Mouse (Mus musculus): Measurements from ENCODE around the gene Arl3.
A peak's percentile ranks its signal among the peaks of the same experiment; 100 is the strongest.

Gene Arl3

DNA sequence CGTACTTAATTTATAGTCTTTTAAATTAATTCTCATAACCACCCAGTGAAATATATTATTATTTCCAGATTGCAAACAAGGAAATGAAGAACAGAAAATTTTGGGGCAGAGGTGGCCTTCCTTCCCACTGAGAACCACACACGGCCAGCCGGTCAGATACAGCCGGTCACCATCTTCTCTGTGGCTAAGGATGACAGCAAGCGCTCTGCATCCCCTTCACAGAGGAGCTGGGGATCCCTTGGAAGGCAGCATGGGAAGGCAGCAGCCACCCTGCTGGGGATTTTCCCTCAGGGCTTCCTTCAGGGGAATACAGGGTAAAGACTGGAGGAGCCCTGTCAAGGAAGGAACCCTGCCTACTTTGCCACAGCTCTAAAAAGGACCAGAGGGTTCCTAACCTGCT lies 39.5 kb downstream of the Arl3 start:
- DNase-seq (ENCODE audit: low spot score), result no peak

DNA sequence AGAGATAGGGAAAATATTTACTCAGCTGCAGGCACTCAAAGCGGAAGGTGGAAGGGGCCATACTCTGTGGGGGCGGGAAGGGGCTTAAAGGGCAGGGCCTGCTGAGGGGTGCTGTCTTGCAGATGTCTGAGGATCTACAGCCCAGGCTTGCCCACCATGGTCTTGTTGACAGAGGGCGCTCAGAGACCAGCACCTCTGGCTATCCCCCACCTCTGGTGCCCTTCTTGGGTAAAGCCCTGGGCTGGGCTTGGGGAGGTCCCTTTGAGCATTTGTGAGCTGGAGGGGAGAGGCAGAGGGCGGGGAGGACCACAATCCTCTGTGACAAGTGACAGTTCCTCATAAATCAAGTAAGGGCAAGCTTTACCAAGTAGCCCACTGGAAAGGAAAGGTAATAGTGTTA lies 39.9 kb downstream of the Arl3 start:
- DNase-seq (ENCODE audit: low spot score), result no peak

DNA sequence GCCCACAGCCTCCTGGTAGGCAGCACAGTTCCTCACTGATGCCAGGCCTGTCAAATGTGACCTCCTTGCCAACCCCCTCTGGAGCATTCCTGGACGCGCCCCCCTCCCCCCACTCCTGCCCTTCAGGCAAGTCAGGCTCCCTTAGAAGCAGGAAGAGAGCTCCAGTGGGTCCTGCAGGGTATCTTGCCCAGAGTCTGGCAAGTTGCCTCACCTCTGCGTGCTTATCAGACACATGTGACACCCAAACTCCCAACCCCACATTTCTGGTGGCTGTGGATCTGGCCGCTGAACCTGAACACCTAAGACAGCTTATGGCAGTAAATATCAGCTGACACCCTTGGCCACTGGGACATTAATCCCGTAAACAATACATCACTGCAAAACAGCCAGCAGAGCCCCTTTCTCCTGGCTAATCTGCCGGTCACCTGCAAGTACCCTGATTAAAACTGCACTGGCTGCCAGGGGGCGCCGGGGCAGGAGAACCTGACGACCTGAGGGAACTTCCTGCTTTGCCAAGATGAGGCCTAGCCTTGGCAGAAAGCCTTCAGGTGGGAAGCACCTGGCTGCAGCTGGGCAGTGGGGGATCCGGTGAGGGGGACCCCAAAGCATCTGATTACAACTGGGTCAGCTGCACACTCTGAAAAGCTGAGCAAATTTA lies 40.8 kb downstream of the Arl3 start:
- peak; percentile 54 for DNase-seq (ENCODE audit: low spot score)

DNA sequence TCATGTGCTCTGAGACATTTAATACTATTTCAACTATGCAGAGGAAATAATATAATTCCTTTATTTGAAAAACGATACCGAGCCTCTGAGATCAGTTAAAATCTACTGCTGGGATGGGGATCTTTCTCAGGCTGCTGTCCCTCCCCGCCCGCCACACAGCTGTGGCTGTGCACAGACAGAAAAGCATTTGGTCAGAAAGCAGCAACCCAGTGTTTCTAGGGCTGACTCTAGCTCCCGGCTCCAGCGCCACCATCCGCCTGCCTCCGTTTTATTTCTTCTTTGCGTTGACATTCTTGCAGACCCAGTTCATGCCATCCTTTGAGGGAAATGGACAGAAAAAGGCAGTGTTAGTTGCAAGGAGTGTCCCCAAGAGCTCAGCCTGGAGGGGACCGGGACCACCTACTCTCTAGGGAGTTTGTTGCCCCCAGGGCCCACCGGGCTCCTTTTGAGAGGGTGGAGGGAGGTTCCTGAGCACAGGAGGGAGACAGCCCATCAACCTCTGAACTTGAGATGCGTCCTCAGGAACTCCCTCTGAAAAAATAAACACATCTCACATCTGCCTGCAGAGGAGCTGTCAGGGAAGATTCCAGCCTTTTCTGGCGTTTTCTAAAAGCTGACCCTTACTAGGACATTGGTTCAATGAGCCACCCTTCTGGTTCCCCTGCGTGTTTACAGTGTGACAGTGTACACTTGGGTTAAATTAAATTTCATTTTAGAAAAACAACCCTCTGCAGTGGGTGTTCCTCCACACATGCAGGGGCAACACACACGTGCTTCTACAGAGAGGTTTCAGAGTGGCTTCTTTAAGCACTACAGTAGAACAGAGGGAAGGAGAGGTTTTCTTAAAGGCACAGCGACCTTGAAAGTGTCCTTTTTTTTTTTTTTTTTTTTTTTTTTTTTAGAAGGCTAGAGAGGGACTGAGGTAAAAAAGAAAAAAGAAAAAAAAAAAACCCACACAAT lies 41.6 kb downstream of the Arl3 start:
- no peak for DNase-seq (ENCODE audit: low spot score)

DNA sequence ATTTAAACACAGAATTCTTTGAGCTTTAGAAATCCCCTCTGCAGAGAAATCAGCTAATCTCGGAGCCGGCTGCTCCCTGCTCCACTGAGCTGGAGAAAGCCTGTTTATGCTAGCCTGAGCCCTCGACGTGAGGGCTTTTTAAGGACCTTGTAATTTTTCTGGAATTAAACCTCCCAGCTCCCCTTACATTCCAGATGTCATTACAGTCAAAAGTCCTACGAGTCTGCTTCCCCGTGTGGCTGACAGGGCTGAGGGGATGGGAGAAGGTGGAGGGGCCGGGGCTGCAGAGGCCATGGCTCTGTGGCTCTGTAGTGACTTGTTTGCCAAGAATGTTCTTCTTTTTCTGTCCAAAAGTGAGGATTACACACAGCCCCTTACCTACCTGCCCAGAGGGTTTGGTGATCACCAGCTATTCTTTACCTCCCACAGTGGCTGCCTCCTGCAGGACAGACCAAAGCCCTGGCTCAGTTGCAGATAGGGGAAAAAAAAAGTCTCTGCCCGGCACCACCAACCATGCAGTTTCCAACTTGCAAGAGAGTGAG lies 42.5 kb downstream of the Arl3 start:
- DNase-seq (ENCODE audit: low spot score), result no peak

DNA sequence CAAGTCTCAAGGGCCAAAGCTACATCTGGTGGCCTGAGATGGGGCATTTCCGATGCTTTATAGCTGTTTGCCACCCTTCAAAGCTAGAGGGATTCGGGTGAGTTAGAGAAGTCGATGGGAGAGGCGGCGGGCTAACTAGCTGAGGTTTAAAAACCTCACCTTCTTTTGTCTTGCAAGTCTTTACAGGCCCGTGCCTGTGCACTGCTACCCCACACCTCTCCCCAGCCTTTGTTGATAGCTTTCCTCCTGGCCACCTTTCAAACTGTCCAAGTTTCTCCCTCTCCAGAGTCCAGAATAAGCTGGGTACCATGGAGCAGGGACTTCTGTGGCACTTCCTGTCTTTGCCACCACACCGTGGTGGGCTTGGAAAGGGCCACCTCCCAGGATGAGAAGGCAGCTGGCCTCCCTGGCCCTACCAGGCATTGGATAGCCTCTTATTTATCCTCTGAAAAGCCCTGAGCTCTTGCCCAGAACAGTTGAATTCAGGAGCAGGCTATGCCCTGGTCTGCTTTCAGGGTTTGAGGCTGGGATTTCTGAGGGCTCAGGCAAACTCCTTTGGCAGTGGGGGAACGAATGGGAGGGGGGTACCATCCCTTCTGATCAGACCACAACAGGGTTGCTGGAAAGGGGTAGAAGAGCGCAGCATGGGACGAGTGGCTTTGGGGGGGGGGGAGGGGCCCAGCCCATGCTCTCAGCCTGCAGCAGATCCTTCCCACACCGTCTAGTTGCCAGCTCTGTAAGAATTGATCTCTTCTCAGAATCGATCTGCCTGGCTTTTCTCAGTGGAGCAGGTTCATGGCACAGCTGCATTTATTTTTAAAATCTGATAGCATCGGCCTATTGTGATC lies 43.2 kb downstream of the Arl3 start:
- DNase-seq (ENCODE audit: low spot score), result no peak

DNA sequence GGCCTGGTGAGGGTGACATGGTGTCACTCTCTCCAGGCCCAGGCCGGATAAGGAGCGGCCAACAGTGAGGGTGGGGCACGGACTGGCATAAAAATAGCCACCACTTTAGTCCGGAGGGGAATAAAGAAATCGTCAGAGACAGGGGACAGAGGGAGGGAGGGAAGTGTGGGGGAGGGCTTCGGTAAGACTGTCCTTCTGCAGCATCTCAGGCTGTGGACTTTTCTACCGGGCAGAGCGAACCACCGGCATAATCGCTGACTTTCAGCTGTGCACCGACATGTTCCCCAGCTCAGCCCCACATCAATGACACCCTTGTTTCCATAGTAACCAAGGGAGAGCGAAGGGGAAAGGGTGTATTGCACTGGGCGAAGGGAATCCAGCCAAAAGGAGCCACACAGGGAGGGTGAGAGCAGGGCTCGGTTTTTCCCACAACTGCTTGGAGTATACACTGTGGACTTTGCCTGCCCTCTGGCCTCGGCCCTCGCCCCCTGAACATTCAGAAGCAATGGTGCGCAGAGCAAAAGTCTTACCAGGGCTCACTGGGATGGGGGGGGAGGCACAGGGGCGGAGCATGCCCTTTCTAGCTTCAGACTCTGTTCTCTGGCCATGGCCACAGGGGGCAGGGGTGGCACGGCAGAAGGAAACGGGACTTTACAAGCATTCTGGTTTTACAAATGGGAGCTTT lies 44.3 kb downstream of the Arl3 start:
- DNase-seq (ENCODE audit: low spot score), result peak; percentile 67

DNA sequence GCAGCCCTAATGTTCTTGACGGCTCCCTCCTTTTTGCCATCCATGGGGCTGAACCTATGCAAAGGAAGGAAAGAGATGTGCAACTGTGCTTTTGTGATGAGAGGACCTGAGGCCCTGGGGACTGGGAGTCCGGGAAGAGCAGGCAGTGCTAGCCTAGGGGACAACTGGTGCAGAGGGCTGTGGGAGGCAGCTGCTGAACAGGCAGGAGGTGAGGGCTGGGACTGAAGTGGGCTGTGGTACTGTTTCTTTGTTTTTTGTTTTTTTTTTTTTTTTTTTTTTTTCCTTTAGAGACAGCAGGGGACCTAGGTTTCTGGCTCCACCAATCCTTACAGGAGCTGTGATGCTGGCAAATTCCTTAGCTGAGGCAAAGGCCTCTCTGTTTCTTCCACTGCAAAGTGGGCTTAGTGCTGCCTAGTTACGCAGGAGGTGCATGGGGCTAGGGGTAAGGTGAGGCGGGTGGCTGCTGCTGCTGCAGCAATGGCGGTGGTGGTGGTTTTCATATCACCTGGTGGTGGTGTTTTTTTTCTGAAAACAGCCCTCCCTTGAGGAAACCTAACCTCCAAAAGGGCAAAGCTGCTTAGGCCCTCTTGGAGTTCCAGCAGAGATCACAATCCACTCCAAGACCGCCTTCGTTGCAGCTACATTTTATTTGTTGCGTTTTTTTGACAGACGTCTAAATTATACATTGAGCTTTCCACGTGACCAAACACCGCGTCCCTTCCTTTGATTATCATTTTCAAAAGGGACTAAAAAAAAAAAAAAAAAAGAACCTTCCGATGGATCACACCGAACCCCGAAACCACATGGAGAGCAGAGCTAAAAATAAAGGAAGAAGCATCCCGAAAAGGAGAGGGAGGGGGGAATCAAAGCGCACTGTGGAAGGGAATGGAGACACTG lies 45.1 kb downstream of the Arl3 start:
- no peak for DNase-seq (ENCODE audit: low spot score)

DNA sequence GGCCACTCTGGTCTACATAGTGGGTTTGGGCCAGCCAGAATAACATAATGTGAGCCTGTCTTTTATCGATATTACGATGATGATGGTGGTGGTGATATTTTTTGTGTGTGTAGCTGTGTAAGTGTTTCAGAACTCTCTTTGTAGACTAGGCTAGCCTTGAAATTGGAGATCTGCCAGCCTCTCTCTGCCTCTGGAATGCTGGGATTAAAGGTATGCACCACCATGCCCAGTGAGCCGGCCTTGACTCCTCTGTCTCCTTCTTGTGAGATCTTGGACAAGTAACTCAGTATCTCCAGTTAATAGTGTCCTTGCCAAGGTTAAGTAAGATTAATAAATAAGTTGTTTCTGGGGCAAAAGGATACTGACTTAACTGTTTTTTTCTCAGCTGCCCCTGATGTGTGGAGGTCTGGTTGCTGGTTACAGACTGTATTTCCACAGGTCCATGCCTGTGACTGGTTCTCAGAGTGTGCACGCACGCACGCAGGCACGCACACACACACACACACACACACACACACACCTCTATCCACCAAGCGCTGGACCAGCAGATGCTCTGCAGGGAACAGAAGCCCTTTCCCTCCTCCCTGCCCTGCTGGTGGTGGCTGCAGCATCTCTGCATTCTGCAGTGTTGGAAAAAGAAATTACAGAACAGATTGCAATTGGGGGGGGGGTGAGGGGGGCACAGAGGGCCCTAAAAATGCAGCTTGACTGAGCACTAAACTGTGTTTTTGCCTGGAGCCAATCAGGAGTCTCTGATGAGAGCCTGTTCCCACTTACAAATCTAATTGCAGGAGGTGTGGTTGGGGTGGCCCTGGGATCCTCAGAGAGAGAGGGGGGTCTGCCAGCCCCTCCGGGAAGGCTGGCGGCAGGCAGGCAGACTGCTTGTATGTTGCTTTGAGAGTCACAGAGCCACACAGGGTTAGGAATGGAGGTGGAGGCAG lies 47.0 kb downstream of the Arl3 start:
- no peak for DNase-seq (ENCODE audit: low spot score)

DNA sequence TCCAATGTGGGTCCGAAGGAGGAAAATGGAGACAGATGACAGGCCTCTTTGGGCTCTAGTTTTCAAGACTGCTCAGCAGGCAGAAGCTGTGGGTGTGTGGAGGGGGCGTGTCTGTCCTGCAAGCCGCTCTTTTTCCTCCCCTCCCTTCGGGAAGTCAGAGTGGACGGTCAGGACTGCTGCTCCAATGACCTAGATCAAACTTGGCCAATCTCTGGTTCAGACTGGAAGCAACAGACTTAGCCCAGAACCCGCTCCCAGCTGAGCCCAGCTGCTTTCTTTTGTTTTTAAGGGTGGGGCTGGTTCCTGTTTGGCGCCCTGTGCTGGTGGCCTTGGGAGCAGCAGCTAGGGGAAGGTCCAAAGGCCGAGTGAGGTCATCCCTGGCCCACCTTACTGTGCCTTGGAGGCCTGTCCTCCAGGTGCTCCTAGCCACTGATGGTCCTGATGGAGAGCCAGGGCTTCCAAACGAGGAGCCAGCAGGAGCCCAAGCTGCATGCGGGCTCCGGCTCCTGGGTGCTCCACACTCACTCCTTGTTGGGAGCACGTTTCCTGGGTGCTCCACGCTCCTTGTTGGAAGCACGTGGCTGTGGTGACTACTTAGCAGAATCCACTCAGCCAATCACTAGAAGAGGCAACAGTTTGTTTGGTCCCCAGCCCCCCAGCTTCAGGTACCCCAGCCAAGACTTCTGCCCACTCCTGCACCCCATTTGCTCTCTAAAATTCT lies 48.2 kb downstream of the Arl3 start:
- peak; percentile 57 for DNase-seq (ENCODE audit: low spot score)

DNA sequence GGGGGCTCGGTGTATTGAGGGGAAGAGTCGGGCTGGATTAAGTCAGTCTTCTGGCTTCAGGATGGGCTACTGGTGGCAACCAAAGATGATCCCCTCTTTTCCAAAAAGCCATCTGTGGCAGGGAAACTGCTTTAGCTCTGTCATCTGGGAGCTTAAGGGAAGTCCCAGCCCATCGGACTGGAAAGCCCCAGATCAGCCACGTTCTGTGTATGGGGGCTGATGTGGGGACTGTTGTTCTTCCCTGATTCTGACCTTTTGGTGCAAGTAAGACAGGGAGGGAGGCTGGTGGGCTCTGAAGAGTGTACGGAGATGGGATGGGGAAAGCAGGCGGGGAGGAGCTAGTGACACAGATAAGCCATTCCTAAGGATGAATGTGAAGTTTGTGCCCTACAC lies 48.9 kb downstream of the Arl3 start:
- DNase-seq (ENCODE audit: low spot score), result no peak

DNA sequence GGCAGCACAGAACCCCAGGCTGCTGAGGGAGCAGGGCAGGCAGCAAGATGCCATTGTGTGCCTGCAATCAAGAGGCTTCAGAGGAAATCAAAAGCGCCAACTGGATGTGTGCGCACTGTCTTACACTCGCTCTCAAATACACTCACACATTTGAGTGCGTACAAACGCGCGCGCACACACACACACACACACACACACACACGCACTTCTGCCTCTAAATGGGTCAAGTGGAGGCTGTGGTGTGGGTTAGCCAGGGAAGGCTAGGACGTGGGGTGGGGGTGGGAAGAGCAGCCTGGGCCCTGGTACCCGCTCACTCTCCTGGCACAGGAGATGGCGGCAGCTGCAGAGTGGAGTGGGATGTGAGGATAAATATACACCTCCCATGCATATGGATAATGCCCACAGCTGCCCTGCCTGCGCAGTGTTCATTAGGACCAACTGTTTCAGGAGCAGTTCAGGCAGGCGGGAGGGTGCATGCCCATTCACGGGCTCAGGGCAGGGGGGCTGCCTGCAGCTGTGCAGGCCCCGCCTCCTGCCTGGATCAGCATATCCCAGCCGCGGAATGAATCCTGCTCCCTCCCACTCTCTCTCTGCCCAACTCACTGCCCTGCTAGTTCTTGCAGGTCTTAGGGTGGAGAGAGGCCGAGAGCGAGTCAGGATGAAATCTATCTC lies 49.4 kb downstream of the Arl3 start:
- DNase-seq (ENCODE audit: low spot score), result peak; percentile 71

DNA sequence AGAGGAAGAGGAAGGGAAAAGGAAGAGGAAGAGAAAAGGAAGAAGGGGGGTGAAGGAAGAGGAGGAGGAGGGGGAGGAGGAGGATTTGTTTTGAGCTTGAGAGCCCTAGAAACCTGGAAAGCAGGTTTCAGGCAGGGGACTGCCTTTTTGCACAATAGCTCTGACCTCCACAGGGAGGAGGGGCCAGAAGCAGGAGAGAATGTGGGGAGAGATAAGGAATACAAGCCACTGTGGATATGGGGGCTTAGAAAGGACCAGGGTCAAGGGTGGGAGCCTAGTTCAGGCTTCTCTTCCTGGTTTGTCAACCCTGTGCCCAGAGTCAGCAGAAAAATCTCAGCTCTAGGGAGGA lies 49.9 kb downstream of the Arl3 start:
- DNase-seq (ENCODE audit: low spot score), result no peak

DNA sequence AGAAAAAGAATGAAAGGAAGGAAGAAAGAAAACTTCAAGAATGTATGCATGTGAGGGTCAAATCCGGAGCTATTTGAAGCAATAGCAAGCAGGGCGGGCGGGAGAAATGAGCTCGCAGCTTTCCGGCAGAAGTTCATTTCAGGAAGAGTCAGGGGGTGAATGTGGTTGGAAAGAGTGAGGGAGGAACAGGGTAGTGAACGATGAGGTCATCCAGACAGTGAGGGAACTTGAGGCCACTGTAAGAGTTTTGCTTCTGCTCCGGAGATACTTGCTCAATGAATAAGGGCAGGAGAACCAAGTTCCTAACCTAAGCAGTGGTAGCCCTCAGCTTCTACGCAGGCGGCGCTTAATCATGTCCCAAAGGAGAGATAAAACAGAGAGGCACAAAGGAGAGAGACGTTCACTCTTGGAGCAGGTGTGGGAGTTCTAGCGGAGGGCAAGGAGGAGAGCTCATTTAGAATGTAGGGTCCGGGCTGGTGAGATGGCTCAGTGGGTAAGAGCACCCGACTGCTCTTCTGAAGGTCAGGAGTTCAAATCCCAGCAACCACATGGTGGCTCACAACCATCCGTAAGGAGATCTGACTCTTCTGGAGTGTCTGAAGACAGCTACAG lies 50.5 kb downstream of the Arl3 start:
- no peak for DNase-seq (ENCODE audit: low spot score)

DNA sequence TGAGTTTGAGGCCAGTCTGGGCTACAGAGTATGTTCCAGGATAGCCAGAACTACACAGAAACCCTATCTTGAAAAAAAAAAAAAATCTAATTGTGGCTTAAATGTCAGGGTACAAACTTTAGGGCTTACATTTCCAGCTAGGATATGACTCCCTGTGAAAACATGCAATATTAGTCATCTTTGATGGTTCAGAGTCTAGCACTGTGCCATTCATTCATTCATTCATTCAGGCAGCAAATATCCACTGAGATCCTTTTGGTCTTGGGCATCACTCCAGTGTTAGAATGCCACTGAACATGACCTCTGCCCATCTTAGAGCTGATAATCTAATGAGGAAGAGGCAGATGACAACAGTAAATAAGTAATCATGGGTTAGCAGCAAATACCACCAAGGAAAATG lies 51.3 kb downstream of the Arl3 start:
- DNase-seq (ENCODE audit: low spot score), result no peak

DNA sequence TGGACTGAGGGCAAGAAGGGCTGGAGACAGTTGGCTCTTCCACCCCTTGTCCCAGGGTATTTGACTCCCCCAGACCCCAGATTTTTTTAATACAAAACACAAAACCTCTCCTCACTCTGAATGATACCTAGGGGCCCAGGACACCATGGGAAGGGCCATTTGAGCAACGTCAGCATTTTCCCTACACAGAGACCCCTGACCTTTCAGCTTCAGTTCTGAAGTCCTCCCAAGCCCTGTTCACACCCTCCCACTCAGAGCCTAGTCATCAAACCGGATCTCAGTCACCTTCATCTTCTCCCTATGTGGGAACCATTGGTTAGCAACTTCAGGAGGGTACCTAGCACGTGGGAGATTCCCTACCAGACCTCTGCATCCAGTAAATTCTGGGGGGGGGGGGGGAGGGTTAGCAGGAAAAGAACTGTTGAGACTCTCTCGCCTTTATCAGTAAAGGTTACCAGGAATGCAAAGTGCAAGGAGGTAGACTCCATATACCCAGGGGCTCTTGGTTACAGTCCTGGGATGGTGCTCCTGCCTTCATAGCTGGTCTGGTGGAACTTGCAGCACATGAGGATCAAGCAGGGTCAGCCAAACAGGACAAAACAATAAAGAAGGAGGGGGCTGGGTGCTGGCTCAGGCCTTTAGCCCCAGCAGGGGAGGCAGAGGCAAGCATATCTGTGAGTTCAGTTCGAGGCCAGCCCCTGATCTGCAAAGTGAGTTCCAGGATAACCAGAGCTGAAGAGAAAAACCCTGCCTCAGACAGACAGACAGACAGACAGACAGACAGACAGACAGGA lies 54.0 kb downstream of the Arl3 start:
- DNase-seq (ENCODE audit: low spot score), result no peak

DNA sequence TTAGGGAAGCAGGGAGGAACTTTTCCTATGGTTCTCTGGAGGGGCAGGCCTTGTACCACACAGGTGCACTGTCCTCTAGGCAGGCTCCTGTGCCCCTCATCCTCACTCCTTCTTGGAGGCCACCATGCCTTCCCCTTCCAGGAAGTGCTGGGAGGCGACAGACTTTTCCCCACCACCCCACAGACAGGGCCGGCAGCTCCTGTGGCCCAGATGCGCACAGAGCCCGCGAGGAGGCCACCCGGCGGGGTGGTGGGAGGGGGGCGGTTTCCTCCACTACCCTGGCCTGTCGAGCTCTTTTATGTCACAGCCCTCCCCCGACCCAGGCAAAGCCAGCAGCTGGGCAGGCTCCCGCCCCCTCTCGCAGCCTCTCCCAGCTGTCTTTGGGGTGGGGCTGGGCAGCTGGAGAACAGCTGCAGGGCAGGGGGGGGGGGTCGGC lies 54.6 kb downstream of the Arl3 start:
- no peak for DNase-seq (ENCODE audit: low spot score)

Data from ovary, postnatal 36 days (tissue).